Mouse (Mus musculus) midbrain, postnatal 0 days (tissue): ENCODE results near the gene Alpk1. TPM values are rescaled to one million over a fixed set of nuclear protein-coding genes. Genes with fewer than 3 reads are reported as not detected.
"Not testable (repeated sequence)": the region's sequence is repeated elsewhere in the genome, so short reads cannot be mapped to it uniquely, and the experiment has no call there.

ENCODE experiments used
- ATAC-seq: fragments of 200-750 bp; cut with Nextera tagmentation; 2 replicates; pipeline ENCODE4 v1.8.0; 2017; ENCODE audit warnings: moderate number of reproducible peaks, mild to moderate bottlenecking, moderate TSS enrichment, moderate library complexity; ENCODE audit not compliant: low FRiP score
- DNase-seq: peaks from one replicate; pipeline ENCODE4 v3.0.0-alpha.2; 2015; ENCODE audit warnings: low spot score
- H3K27ac ChIP-seq: fragments of 300-500 bp; sonication (generic); 2 replicates; pipeline ENCODE4 v1.5.1; 2014; ENCODE audit warnings: low read depth, mild to moderate bottlenecking, low read length, mixed read lengths
- H3K27me3 ChIP-seq: fragments of 300-500 bp; sonication (generic); 2 replicates; pipeline ENCODE4 v1.6.1; 2014; ENCODE audit warnings: low read length, control low read depth, mixed read lengths; ENCODE audit not compliant: insufficient read depth
- H3K36me3 ChIP-seq: fragments of 300-500 bp; sonication (generic); 2 replicates; pipeline ENCODE4 v1.6.1; 2014; ENCODE audit warnings: low read length, control low read depth, mixed read lengths; ENCODE audit not compliant: insufficient read depth
- H3K4me1 ChIP-seq: fragments of 300-500 bp; sonication (generic); 2 replicates; pipeline ENCODE4 v1.6.1; 2014; ENCODE audit warnings: mild to moderate bottlenecking, control low read depth, antibody characterized with exemption, low read length, mixed read lengths; ENCODE audit not compliant: insufficient read depth
- H3K4me2 ChIP-seq: fragments of 300-500 bp; sonication (generic); 2 replicates; pipeline ENCODE4 v1.6.1; 2014; ENCODE audit warnings: low read depth, mild to moderate bottlenecking, low read length, mixed read lengths; ENCODE audit not compliant: poor library complexity, severe bottlenecking
- H3K4me3 ChIP-seq: fragments of 300-500 bp; sonication (generic); 2 replicates; pipeline ENCODE4 v1.5.1; 2014; ENCODE audit warnings: low read depth, mild to moderate bottlenecking, low read length, moderate library complexity
- H3K9ac ChIP-seq: fragments of 300-500 bp; sonication (generic); replicated peaks from 2 replicates; pipeline ENCODE4 v1.6.1; 2014; ENCODE audit warnings: mild to moderate bottlenecking, low read length, moderate library complexity, mixed read lengths; ENCODE audit not compliant: poor library complexity, severe bottlenecking
- H3K9me3 ChIP-seq: fragments of 300-500 bp; sonication (generic); 2 replicates; pipeline ENCODE4 v1.6.1; 2016; ENCODE audit warnings: low read length, control low read depth
- CTCF ChIP-seq: IDR thresholded peaks from 2 replicates; pipeline ENCODE4 v1.5.1; 2016; ENCODE audit warnings: antibody characterized with exemption, mild to moderate bottlenecking
- WGBS: fragments of 180-500 bp; shearing (Covaris S2); extraction: QIAGEN DNeasy Blood & Tissue Kit; methylation state at CpG from one replicate; pipeline ENCODE4 v1.1.7; 2014; 5-methylcytosine and 5-hydroxymethylcytosine counted together
- polyA plus RNA-seq: library from polyadenylated mRNA; unstranded; fragments of >200 nt; fragmentation: Nextera tagmentation; extraction: Ambion mirVana; gene quantifications from 2 replicates; pipeline ENCODE4 v1.2.1, GENCODE M21; 2015
- total RNA-seq: library from RNA; depleted of rRNA; stranded (reverse); fragments of >200 nt; gene quantifications from 2 replicates; pipeline ENCODE4 v1.2.3, GENCODE M21; 2014

The Alpk1 gene
- total and polyA plus RNA-seq, 2 experiments from 2014 or later, result 0.25 to 0.60 TPM

- no peak for TF ChIP-seq CTCF
- ATAC-seq, result no peak
- DNase-seq, result no peak
- Histone ChIP-seq H3K9ac (no peak overlapping the region), H3K4me1 (peaks cover 10% of the 10 kb centered on the region; the same call in 1 of the 2 replicates), H3K4me3 (0 out of 2 replicates have a peak overlapping the region, but pooled peaks have one; percentile 55), H3K4me2 (peak overlapping the region; percentile 99; the same call in 1 of the 2 replicates), H3K27ac (no peak overlapping the region), H3K36me3 (no peaks in the 10 kb centered on the region), H3K27me3 (peaks cover 14% of the 10 kb centered on the region), H3K9me3 (no peaks in the 10 kb centered on the region)
- 21% methylated on average over 8 of the region's 8 CpGs for WGBS
Measured at GRCm38 (mm10) chr3:127788919-127789318, 8.6 kb upstream of the Alpk1 start.

DNA sequence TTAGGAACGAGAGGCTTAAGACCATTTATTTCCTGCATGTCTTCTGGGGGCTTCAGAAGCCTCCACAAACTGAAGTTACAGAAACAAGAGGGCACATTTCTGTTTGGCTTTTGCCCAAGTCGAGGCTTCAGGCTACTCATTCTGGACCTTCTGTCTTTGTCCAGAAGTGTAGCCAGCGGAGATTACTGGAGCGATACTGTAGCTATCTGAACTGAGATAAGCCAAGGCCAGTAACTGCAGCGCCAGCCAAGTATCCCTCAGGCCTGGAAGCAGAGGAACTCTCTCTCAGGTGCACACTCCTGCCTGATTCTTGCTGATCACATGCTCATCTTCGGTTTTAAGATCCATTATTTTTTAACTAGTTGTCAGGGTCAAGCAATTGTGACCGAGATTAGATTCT, 7.7 kb upstream of the Alpk1 start:
- H3K27ac ChIP-seq, result no peak overlapping the region
- no peak overlapping the region for H3K9ac ChIP-seq
- H3K4me1 ChIP-seq, result peaks cover 10% of the 10 kb centered on the region; the same call in 1 of the 2 replicates
- no peaks in the 10 kb centered on the region for H3K9me3 ChIP-seq
- H3K36me3 ChIP-seq, result no peaks in the 10 kb centered on the region
- H3K27me3 ChIP-seq, result peaks cover 14% of the 10 kb centered on the region
- TF ChIP-seq CTCF, result no peak
- no peak for DNase-seq
- H3K4me2 ChIP-seq, result no peak overlapping the region
- no peak overlapping the region for H3K4me3 ChIP-seq
- 46% methylated on average over 7 of the region's 7 CpGs for WGBS
- no peak for ATAC-seq

DNA sequence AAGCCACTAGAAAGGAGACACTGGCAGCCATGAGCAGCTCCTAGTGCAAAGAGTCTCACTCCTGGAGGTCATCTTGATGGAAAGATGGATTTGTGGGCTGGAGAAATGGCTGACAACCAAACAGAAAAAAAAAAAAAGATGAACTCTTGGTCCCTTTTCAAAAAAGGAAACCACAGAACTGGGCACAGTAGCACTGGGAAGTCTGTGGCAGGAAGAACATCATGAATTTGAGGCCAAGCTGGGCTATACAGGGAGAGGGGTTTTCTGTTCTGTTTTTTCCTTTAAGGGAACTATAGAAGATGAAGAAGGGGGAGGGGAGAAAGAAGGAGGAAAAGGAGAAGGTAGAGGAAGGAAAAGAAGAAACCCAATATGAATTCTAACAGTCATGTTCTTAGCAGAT, 6.7 kb upstream of the Alpk1 start:
- H3K27ac ChIP-seq, result no peak overlapping the region
- no peak overlapping the region for H3K4me2 ChIP-seq
- H3K4me1 ChIP-seq, result peaks cover 10% of the 10 kb centered on the region; the same call in 1 of the 2 replicates
- H3K27me3 ChIP-seq, result peaks cover 14% of the 10 kb centered on the region
- no peak overlapping the region for H3K4me3 ChIP-seq
- H3K36me3 ChIP-seq, result no peaks in the 10 kb centered on the region
- DNase-seq (no peak), ATAC-seq (no peak)
- no peak overlapping the region for H3K9ac ChIP-seq
- no peak for TF ChIP-seq CTCF
- H3K9me3 ChIP-seq, result no peaks in the 10 kb centered on the region

GRCm38 (mm10) chr3:127783680-127784079, 3.4 kb upstream of the Alpk1 start:
- WGBS, result 96% methylated on average over 8 of the region's 8 CpGs
- not testable (repeated sequence) for H3K9me3 ChIP-seq, DNase-seq, H3K27ac ChIP-seq, H3K36me3 ChIP-seq, H3K4me2 ChIP-seq, H3K9ac ChIP-seq, H3K27me3 ChIP-seq, H3K4me3 ChIP-seq, ATAC-seq, H3K4me1 ChIP-seq

- TF ChIP-seq CTCF, result no peak
- H3K4me3 ChIP-seq, result no peak overlapping the region
- no peaks in the 10 kb centered on the region for H3K36me3 ChIP-seq
- H3K4me1 ChIP-seq, result 0 out of 2 replicates have a peak, but pooled peaks cover 3% of the 10 kb centered on the region
- no peak overlapping the region for H3K27ac ChIP-seq
- ATAC-seq (no peak), DNase-seq (no peak)
- no peak overlapping the region for H3K4me2 ChIP-seq
- H3K9ac ChIP-seq, result no peak overlapping the region
- H3K27me3 ChIP-seq, result peaks cover 7% of the 10 kb centered on the region; the same call in 1 of the 2 replicates
- 86% methylated on average over 6 of the region's 6 CpGs for WGBS
- H3K9me3 ChIP-seq, result no peaks in the 10 kb centered on the region
Measured at GRCm38 (mm10) chr3:127782921-127783320, 2.6 kb upstream of the Alpk1 start.

DNA sequence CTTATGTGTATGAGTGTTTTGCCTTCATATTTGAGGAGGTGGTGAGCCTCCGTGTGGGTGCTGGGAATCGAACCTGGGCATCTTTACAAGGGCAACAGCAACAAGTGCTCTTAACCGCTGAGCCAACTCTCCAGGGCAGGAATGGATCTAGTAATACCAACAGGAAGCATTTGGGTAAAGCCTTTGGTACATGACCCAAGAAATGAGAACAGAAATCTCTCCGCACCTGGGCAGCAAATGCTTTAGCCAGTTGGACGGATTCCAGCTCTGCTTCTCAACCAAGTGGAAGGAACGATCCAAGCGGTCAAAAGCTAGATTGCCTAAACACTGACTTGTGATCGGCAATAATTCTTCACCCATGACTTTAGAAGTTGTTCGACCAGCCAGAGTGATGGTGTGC, 594 bp upstream of the Alpk1 start:
- H3K9ac ChIP-seq, result no peak overlapping the region
- ATAC-seq (no peak), DNase-seq (no peak)
- no peaks in the 10 kb centered on the region for H3K36me3 ChIP-seq
- no peak overlapping the region for H3K27ac ChIP-seq
- H3K4me3 ChIP-seq, result no peak overlapping the region
- no peaks in the 10 kb centered on the region for H3K9me3 ChIP-seq
- TF ChIP-seq CTCF, result no peak
- 0 out of 2 replicates have a peak, but pooled peaks cover 3% of the 10 kb centered on the region for H3K4me1 ChIP-seq
- 93% methylated on average over 9 of the region's 9 CpGs for WGBS
- H3K4me2 ChIP-seq, result no peak overlapping the region
- no peaks in the 10 kb centered on the region; the same call in 1 of the 2 replicates for H3K27me3 ChIP-seq
